Mouse (Mus musculus) bone marrow, adult 2 months (tissue): ENCODE data around the gene Pnmal1.

ENCODE experiments used
- CTCF ChIP-seq: fragments of 200-500 bp; IDR thresholded peaks from 2 replicates; pipeline ENCODE4 v1.5.1; 2011; ENCODE audit warnings: low read length, control low read depth; ENCODE audit not compliant: control insufficient read depth, insufficient read depth
- POLR2A ChIP-seq: fragments of 200-500 bp; IDR thresholded peaks from 2 replicates; pipeline ENCODE4 v1.6.1; 2011; ENCODE audit warnings: low read depth, mild to moderate bottlenecking, control low read depth, low read length, borderline replicate concordance; ENCODE audit not compliant: control insufficient read depth

DNA sequence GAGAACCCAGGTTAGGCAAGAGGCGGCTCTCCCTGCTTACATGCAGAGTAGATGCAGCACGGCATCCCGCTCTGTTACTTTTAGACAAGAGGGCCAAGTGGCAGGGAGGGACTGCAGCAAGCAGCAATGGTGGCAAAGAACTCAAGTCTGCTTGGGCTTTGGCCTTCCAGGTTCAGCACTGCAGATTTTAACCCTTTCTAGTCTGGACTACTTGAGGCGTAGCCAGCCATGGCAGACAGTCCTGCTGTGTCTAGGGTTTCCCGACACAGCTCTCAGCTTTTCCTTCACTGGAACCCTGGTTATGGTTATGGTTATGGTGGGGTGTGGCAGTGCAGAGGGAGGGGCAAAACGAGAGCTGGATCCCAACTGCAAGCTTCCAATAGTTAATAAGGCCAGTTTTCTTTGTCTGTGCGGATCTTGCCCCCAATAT lies 39.3 kb upstream of the Pnmal1 start:
- TF ChIP-seq CTCF (no peak), POLR2A (no peak)
